Mouse (Mus musculus) inflammation-experienced regulatory T-cells, adult 16 weeks (primary cell): ENCODE data around the gene C1ra. TPM values are rescaled to one million over a fixed set of nuclear protein-coding genes. Genes with fewer than 3 reads are reported as not detected.

ENCODE experiments used
- polyA plus RNA-seq: library from polyadenylated mRNA; unstranded; fragments of 100-300 nt; shearing (Covaris generic); gene quantifications from one replicate; pipeline ENCODE4 v1.2.1, GENCODE M21; 2017

Gene C1ra
- 0.45 TPM for polyA plus RNA-seq

DNA sequence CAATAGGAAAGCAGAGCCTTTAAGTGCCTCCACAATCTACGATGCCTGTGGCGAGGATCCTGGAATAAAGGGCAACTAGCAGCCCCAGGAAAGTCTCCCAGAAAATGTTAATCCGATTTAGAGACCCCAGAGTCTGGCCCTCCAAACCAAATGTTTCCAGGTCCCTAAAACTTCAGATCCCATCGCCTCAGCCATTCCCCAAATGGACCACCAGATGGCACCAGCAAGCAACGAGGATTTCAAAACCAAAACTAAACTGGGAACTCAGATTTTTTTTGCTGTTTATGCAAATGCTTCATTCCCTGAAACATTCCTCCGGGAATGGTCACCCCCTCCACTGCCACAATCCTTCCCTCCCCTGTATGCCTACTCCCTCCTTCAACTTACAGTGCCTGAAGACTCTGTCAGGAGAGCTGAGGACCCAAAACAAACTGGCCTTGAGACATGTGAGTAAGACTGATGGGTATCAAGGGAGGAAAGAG, at the start of gene C1ra:
C1ra (plus strand) TSS at position 51 of the 482 bp plus-strand sequence.

DNA sequence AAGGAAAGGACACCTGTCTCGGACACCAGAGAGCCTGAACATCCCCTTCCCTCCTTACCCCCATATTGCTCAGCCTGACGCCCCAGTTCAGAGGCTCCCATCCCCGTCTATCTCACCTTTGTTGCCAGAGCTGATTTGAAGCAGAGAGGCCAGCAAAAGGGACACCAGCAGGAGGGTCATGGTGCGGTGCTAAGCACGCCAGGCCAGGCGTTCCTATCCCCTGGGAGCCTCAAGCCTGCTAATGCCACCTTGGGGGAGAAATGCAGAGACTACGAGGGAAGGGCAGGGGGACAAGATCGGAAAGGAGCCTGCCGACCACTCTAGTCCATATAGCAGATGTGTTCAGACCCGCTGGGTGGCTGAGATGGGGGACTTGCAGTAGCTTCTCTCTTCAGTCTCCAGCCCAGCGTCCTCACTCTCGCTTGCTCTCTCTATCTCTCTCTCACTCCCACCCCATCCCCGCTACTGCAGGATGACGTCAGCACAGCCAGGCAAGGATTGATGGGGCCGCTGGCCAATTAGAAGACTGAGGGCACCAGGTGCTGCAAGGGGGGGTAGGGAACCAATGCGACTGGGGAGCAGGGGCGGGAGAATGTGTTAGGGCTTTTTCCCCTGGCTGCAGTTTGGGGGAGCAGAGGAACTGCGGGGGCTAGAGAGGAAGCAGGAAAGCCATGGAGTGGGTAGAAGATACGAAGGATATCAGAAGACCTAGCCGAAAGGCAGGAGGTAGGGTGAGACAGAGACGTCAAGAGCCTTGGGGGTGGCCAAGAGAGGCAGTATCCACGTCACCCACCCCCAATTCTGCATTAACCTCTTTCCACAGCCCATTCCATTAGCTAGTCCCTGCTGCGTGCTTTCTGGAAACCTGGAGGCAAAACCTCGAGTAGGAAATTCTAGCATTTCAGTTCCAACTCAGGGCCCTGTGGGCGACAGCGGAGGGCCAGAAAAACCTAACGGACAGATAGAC, 47.6 kb upstream of the C1ra start, which contains the start of gene Clstn3:
Clstn3 (minus strand) TSS at position 490 of the 967 bp plus-strand sequence.

DNA sequence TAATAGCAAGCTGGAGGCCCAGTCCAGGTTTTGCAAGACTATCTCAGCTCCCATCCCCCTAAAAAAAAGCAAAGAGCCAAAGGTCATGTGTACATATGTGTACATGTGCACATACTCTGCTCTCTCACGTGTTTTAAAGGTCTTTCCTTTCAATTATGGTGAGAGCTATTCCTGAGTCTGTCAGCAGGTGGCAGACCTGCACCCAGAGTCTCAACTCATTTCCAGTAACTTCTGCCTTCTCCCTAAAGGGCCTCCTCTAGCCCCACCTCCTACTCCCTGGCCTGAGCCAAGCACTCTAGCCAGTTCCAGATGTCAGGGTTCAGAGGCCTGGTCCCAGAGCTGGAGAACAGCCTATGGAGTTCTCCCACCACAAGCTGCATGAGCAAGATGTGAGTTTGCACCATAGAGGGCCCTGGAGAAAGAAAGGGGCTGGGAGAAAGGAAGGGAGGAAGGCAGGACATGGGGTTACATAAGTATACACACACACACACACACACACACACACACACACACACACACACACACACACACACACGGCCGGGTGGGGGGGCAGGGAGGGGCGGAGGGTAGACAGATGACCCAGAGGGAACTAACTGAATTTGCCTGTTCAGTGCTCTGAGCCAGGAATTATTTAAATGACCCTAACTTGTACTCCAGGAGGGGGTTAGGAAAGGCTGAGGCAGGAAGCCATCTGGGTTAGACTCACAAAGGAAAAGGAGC, 19.2 kb upstream of the C1ra start, which contains the start of gene C1rl:
C1rl (plus strand) TSS at position 272 of the 720 bp plus-strand sequence.

DNA sequence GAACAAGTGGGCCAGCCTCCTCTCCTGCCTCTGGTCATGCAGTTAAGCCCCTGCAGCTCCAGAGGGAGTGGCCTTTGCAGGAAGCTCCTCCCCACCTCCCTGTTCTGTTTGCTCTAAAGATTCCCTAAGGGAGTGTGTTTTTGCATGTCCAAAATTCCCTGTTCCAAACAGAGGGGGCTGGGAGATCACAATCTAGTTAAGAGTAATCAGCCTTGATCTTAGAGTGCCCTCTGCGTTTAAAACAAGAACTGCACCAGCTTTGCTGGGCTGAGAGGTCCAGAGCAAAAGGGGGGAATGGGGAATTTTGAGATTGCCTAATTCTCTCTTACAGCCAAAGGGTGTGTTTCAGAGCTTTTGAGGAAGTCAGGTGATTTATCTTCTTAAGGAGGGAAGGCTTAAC, 30.1 kb downstream of the C1ra start, which contains the start of gene C1s1:
C1s1 (minus strand) TSS at position 76 of the 400 bp plus-strand sequence.

DNA sequence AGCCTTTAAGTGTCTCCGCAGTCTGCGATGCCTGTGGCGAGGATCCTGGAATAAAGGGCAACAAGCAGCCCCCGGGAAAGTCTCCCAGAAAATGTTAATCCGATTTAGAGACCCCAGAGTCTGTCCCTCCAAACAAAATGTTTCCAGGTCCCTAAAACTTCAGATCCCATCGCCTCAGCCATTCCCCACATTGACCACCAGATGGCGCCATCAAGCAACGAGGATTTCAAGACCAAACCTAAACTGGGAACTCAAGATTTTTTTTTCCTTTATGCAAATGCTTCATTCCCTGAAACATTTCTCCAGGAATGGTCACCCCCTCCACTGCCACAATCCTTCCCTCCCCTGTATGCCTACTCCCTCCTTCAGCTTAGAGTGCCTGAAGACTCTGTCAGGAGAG, 57.8 kb downstream of the C1ra start, which contains the start of gene C1rb:
C1rb (plus strand) TSS at position 269 of the 400 bp plus-strand sequence.

Other genes with a start within 250 kb of the C1ra start
- gene Cd163, start 207.7 kb upstream of the C1ra start, polyA plus RNA-seq: 1.1 TPM
- 43.7 TPM for gene Pex5, start 97.3 kb upstream of the C1ra start, polyA plus RNA-seq
- gene Clstn3, start 47.6 kb upstream of the C1ra start, polyA plus RNA-seq: 0.28 TPM
- gene C1rl, start 19.3 kb upstream of the C1ra start, polyA plus RNA-seq: not detected
- gene C1s1, start 30.0 kb downstream of the C1ra start, polyA plus RNA-seq: not detected
- not detected for gene C1rb, start 57.9 kb downstream of the C1ra start, polyA plus RNA-seq
- gene C1s2, start 123.7 kb downstream of the C1ra start, polyA plus RNA-seq: not detected
- 56.7 TPM for gene Lpcat3, start 150.6 kb downstream of the C1ra start, polyA plus RNA-seq
- 306 TPM for gene Emg1, start 199.8 kb downstream of the C1ra start, polyA plus RNA-seq
- gene Phb2, start 199.9 kb downstream of the C1ra start, polyA plus RNA-seq: 205 TPM
- 376 TPM for gene Ptpn6, start 226.3 kb downstream of the C1ra start, polyA plus RNA-seq
- gene Grcc10, start 229.0 kb downstream of the C1ra start, polyA plus RNA-seq: 525 TPM
- gene Gm45234, start 243.6 kb downstream of the C1ra start, polyA plus RNA-seq: not detected
- gene Atn1, start 244.1 kb downstream of the C1ra start, polyA plus RNA-seq: 2.9 TPM